Mouse (Mus musculus): Measurements from ENCODE around the gene Piwil4. TPM values are rescaled to one million over a fixed set of nuclear protein-coding genes. Genes with fewer than 3 reads are reported as not detected.

Piwil4 gene
- polyA plus RNA-seq, 1 experiment from 2014 or later, result 0.06 TPM

GRCm38 (mm10) chr9:14770803-14771471 lies 30.4 kb upstream of the Piwil4 start, which contains the start of gene 1700012B09Rik:
1700012B09Rik (minus strand) TSS chr9:14771030.
- Histone ChIP-seq H3K4me1 (ENCODE audit: insufficient read depth) (no peaks in the 10 kb centered on the region), H3K9me3 (ENCODE audit: low read length) (no peaks in the 10 kb centered on the region), H3K27ac (ENCODE audit: low read depth) (no peak within 1 kb of the TSS), H3K4me3 (ENCODE audit: low read depth, low read length) (no peak within 1 kb of the TSS), H3K4me2 (ENCODE audit: low read depth, low read length) (no peak within 1 kb of the TSS), H3K36me3 (replicated peaks; ENCODE audit: insufficient read depth, low read length) (no peaks in the 10 kb centered on the region), H3K27me3 (ENCODE audit: insufficient read depth, low read length) (peaks cover 3% of the 10 kb centered on the region; the same call in 1 of the 2 replicates), H3K9ac (replicated peaks) (no peak within 1 kb of the TSS)
- DNase-seq (no peak), ATAC-seq (no peak)
- WGBS (ENCODE audit: insufficient replicate concordance), result 27% methylated on average over 23 of the region's 23 CpGs
- no peak for TF ChIP-seq EP300 (IDR thresholded peaks at IDR 0.05; ENCODE audit: low read depth)

DNA sequence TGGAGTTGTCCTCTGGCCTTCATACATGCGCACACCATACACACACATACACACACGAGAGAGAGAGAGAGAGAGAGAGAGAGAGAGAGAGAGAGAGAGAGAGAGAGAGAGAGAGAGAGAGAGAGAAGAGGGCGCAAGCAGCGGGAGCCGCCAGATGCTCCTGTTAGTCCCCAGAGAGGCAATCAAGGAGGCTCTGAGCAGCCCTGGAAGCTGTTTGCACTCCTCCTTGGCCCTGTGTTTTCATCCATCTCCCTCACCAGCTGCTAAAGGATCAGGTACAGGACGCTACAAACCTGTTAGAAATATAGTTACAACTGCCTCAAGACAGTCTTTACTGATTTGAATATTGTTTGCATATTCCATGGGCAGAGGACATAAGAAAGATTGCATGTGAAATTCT lies 29.3 kb upstream of the Piwil4 start:
- Histone ChIP-seq H3K4me2 (ENCODE audit: low read depth, low read length) (no peak overlapping the region), H3K36me3 (replicated peaks; ENCODE audit: insufficient read depth, low read length) (no peaks in the 10 kb centered on the region), H3K27ac (ENCODE audit: low read depth) (no peak overlapping the region), H3K4me1 (ENCODE audit: insufficient read depth) (no peaks in the 10 kb centered on the region), H3K27me3 (ENCODE audit: insufficient read depth, low read length) (peaks cover 3% of the 10 kb centered on the region; the same call in 1 of the 2 replicates), H3K9me3 (ENCODE audit: low read length) (no peaks in the 10 kb centered on the region), H3K4me3 (ENCODE audit: low read depth, low read length) (no peak overlapping the region), H3K9ac (replicated peaks) (no peak overlapping the region)
- no peak for TF ChIP-seq EP300 (IDR thresholded peaks at IDR 0.05; ENCODE audit: low read depth)
- DNase-seq (no peak), ATAC-seq (no peak)
- 64% methylated on average over 5 of the region's 6 CpGs for WGBS (ENCODE audit: insufficient replicate concordance)

GRCm38 (mm10) chr9:14764765-14765164 lies 24.2 kb upstream of the Piwil4 start:
- TF ChIP-seq CTCF (IDR thresholded peaks at IDR 0.05; ENCODE audit: low read depth) (peak; percentile 72), EP300 (IDR thresholded peaks at IDR 0.05; ENCODE audit: low read depth) (no peak)
- Histone ChIP-seq H3K4me2 (ENCODE audit: low read depth, low read length) (no peak overlapping the region), H3K9me3 (ENCODE audit: low read length) (no peaks in the 10 kb centered on the region), H3K36me3 (replicated peaks; ENCODE audit: insufficient read depth, low read length) (no peaks in the 10 kb centered on the region), H3K4me3 (ENCODE audit: low read depth, low read length) (no peak overlapping the region), H3K9ac (replicated peaks) (no peak overlapping the region), H3K27me3 (ENCODE audit: insufficient read depth, low read length) (peaks cover 3% of the 10 kb centered on the region; the same call in 1 of the 2 replicates), H3K4me1 (ENCODE audit: insufficient read depth) (no peaks in the 10 kb centered on the region), H3K27ac (ENCODE audit: low read depth) (no peak overlapping the region)
- DNase-seq (peak; percentile 41), ATAC-seq (no peak)
- 20% methylated on average over 7 of the region's 7 CpGs for WGBS (ENCODE audit: insufficient replicate concordance)

DNA sequence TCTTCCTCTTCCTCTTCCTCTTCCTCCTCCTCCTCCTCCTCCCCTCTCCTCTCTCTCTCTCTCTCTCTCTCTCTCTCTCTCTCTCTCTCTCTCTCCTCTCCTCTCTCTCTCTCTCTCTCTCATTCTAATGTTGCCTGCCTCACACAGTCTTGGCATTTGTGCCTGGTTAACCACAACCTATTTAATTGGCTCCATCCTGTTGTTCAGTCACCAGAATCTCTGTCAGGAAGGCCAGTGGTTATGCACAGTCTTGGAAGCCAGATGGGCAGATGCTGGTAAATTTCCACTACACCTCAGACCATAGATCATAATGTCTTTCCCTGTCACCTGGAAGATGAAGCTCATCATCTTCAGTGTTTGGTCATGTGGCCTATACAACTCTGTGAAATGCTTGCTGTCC lies 18.7 kb upstream of the Piwil4 start:
- Histone ChIP-seq H3K4me1 (ENCODE audit: insufficient read depth) (no peaks in the 10 kb centered on the region), H3K36me3 (replicated peaks; ENCODE audit: insufficient read depth, low read length) (no peaks in the 10 kb centered on the region), H3K4me2 (ENCODE audit: low read depth, low read length) (no peak overlapping the region), H3K4me3 (ENCODE audit: low read depth, low read length) (no peak overlapping the region), H3K9ac (replicated peaks) (no peak overlapping the region), H3K9me3 (ENCODE audit: low read length) (no peaks in the 10 kb centered on the region), H3K27ac (ENCODE audit: low read depth) (no peak overlapping the region), H3K27me3 (ENCODE audit: insufficient read depth, low read length) (no peaks in the 10 kb centered on the region)
- DNase-seq (no peak), ATAC-seq (no peak)
- TF ChIP-seq EP300 (IDR thresholded peaks at IDR 0.05; ENCODE audit: low read depth) (no peak), CTCF (IDR thresholded peaks at IDR 0.05; ENCODE audit: low read depth) (no peak)

- H3K9ac ChIP-seq (replicated peaks), result no peak overlapping the region
- H3K4me1 ChIP-seq (ENCODE audit: insufficient read depth), result no peaks in the 10 kb centered on the region; the same call in 1 of the 2 replicates
- H3K27me3 ChIP-seq (ENCODE audit: insufficient read depth, low read length), result no peaks in the 10 kb centered on the region
- no peak for TF ChIP-seq EP300 (IDR thresholded peaks at IDR 0.05; ENCODE audit: low read depth)
- TF ChIP-seq CTCF (IDR thresholded peaks at IDR 0.05; ENCODE audit: low read depth), result no peak
- no peak for DNase-seq
- no peak overlapping the region for H3K27ac ChIP-seq (ENCODE audit: low read depth)
- no peak overlapping the region for H3K4me2 ChIP-seq (ENCODE audit: low read depth, low read length)
- H3K36me3 ChIP-seq (replicated peaks; ENCODE audit: insufficient read depth, low read length), result no peaks in the 10 kb centered on the region
- H3K4me3 ChIP-seq (ENCODE audit: low read depth, low read length), result no peak overlapping the region
- no peaks in the 10 kb centered on the region for H3K9me3 ChIP-seq (ENCODE audit: low read length)
- ATAC-seq, result peak; percentile 66
- 38% methylated on average over 7 of the region's 7 CpGs for WGBS (ENCODE audit: insufficient replicate concordance)
Observed at GRCm38 (mm10) chr9:14758590-14758989, 18.1 kb upstream of the Piwil4 start.

GRCm38 (mm10) chr9:14754469-14754868 lies 13.9 kb upstream of the Piwil4 start:
- Histone ChIP-seq H3K27ac (ENCODE audit: low read depth) (no peak overlapping the region), H3K4me2 (ENCODE audit: low read depth, low read length) (no peak overlapping the region), H3K27me3 (ENCODE audit: insufficient read depth, low read length) (0 out of 2 replicates have a peak, but pooled peaks cover 8% of the 10 kb centered on the region), H3K9ac (replicated peaks) (no peak overlapping the region), H3K36me3 (replicated peaks; ENCODE audit: insufficient read depth, low read length) (no peaks in the 10 kb centered on the region), H3K4me1 (ENCODE audit: insufficient read depth) (peaks cover 10% of the 10 kb centered on the region), H3K4me3 (ENCODE audit: low read depth, low read length) (no peak overlapping the region), H3K9me3 (ENCODE audit: low read length) (no peaks in the 10 kb centered on the region)
- ATAC-seq (no peak), DNase-seq (no peak)
- 68% methylated on average over 3 of the region's 3 CpGs for WGBS (ENCODE audit: insufficient replicate concordance)
- TF ChIP-seq EP300 (IDR thresholded peaks at IDR 0.05; ENCODE audit: low read depth) (no peak), CTCF (IDR thresholded peaks at IDR 0.05; ENCODE audit: low read depth) (no peak)
